Mouse (Mus musculus) ES-E14 (cell line): ENCODE results near the gene Capn1. TPM values are rescaled to one million over a fixed set of nuclear protein-coding genes. Genes with fewer than 3 reads are reported as not detected.

Experiments
- DNase-seq: peaks from one replicate; pipeline ENCODE4 v3.0.0-alpha.2; 2013; ENCODE audit warnings: low read depth, low spot score
- H3K27ac ChIP-seq: 2 replicates; pipeline ENCODE4 v1.5.1; 2012; ENCODE audit warnings: low read depth, mild to moderate bottlenecking, low read length, moderate library complexity, mixed read lengths; ENCODE audit not compliant: poor library complexity, insufficient read depth, severe bottlenecking
- H3K36me3 ChIP-seq: 2 replicates; pipeline ENCODE4 v1.6.1; 2012; ENCODE audit warnings: mild to moderate bottlenecking, low read length, moderate library complexity, mixed read lengths; ENCODE audit not compliant: control insufficient read depth, poor library complexity, insufficient read depth, severe bottlenecking
- H3K4me1 ChIP-seq, 2 experiments: fragments of 150-350 bp in 1 of 2; sonication (generic) in 1 of 2; 2 replicates each; pipeline ENCODE4 v1.6.1; 2012; ENCODE audit warnings: low read length in 2 of 2, mild to moderate bottlenecking in 1 of 2, mixed read lengths in 1 of 2; ENCODE audit not compliant: control insufficient read depth in 2 of 2, insufficient read depth in 2 of 2, poor library complexity in 1 of 2
- H3K4me3 ChIP-seq, 2 experiments: fragments of 150-350 bp in 1 of 2; sonication (generic) in 1 of 2; 2 replicates each; pipeline ENCODE4 v1.5.1; 2012; ENCODE audit warnings: low read length in 2 of 2, low read depth in 1 of 2, mild to moderate bottlenecking in 1 of 2, mixed read lengths in 1 of 2; ENCODE audit not compliant: insufficient read depth in 1 of 2, poor library complexity in 1 of 2, severe bottlenecking in 1 of 2
- H3K9ac ChIP-seq: 2 replicates; pipeline ENCODE4 v1.6.1; 2012; ENCODE audit warnings: low read depth, mild to moderate bottlenecking, low read length, mixed read lengths; ENCODE audit not compliant: poor library complexity, insufficient read depth, severe bottlenecking
- H3K9me3 ChIP-seq: fragments of 150-350 bp; sonication (generic); 2 replicates; pipeline ENCODE4 v1.6.1; 2012; ENCODE audit warnings: low read depth, mild to moderate bottlenecking, low read length; ENCODE audit not compliant: control insufficient read depth, insufficient read depth
- CHD2 ChIP-seq: IDR thresholded peaks from 2 replicates; pipeline ENCODE4 v1.6.1; 2014; ENCODE audit warnings: mild to moderate bottlenecking, low read depth, low read length, inconsistent platforms
- HCFC1 ChIP-seq: IDR thresholded peaks from 2 replicates; pipeline ENCODE4 v1.6.1; 2012; ENCODE audit warnings: low read length, inconsistent platforms, borderline replicate concordance; ENCODE audit not compliant: insufficient read depth
- MAFK ChIP-seq: IDR thresholded peaks from 2 replicates; pipeline ENCODE4 v1.6.1; 2014; ENCODE audit warnings: mild to moderate bottlenecking, low read depth, low read length, inconsistent platforms; ENCODE audit not compliant: insufficient read depth
- ZC3H11A ChIP-seq: IDR thresholded peaks from 2 replicates; pipeline ENCODE4 v1.6.1; 2012; ENCODE audit warnings: low read depth, mild to moderate bottlenecking, inconsistent platforms, low read length, borderline replicate concordance
- ZNF384 ChIP-seq: IDR thresholded peaks from 2 replicates; pipeline ENCODE4 v1.6.1; 2012; ENCODE audit warnings: low read depth, low read length, inconsistent platforms
- in situ Hi-C, 2 experiments: fragments of 600-800 bp; cut with MboI; formaldehyde crosslinking; loops; one replicate each; pipeline ENCODE4 v1.15.1; 2025; ENCODE audit warnings: low sequenced_read_pairs in 2 of 2, inconsistent platforms in 1 of 2; ENCODE audit not compliant: unreplicated experiment in 2 of 2
- total RNA-seq: library from RNA; depleted of rRNA; stranded (reverse); fragments of 300-350 nt; gene quantifications from 2 replicates; pipeline ENCODE4 v1.2.3, GENCODE M21; 2012

The Capn1 gene
- total RNA-seq, 1 experiment, result 20.4 TPM

- in situ Hi-C loops, result no loop called here
- no peak overlapping the region for H3K27ac ChIP-seq
- H3K4me1 ChIP-seq, result peaks cover 2% of the 10 kb centered on the region in 2 experiments; a peak in 2 of 4 replicates
- H3K9me3 ChIP-seq, result no peaks in the 10 kb centered on the region
- no peak for DNase-seq
- TF ChIP-seq ZC3H11A (no peak), MAFK (no peak), ZNF384 (no peak), CHD2 (no peak), HCFC1 (no peak)
- H3K9ac ChIP-seq, result peak overlapping the region; percentile 95
- H3K4me3 ChIP-seq, result peak overlapping the region; percentile 95 to 96
- H3K36me3 ChIP-seq, result peaks cover 55% of the 10 kb centered on the region
Observed at GRCm38 (mm10) chr19:6056696-6057095, 41.0 kb upstream of the Capn1 start.

- Histone ChIP-seq H3K9ac (no peak overlapping the region), H3K4me1 (peaks cover 2% of the 10 kb centered on the region in 2 experiments; a peak in 2 of 4 replicates), H3K27ac (no peak overlapping the region), H3K9me3 (no peaks in the 10 kb centered on the region), H3K4me3 (no peak overlapping the region), H3K36me3 (peaks cover 74% of the 10 kb centered on the region)
- DNase-seq, result no peak
- in situ Hi-C loops, result no loop called here
- TF ChIP-seq ZNF384, result no peak
- TF ChIP-seq ZC3H11A, result no peak
- TF ChIP-seq HCFC1, result no peak
- TF ChIP-seq MAFK, result no peak
- no peak for TF ChIP-seq CHD2
Observed at GRCm38 (mm10) chr19:6054296-6054695, 38.6 kb upstream of the Capn1 start.

- in situ Hi-C loops, result no loop called here
- Histone ChIP-seq H3K36me3 (peaks cover 71% of the 10 kb centered on the region), H3K4me3 (no peak overlapping the region), H3K9me3 (no peaks in the 10 kb centered on the region), H3K9ac (no peak overlapping the region), H3K27ac (no peak overlapping the region), H3K4me1 (peaks cover 0 to 2% of the 10 kb centered on the region in 2 experiments; a peak in 1 of 4 replicates)
- TF ChIP-seq ZC3H11A, result no peak
- no peak for TF ChIP-seq HCFC1
- TF ChIP-seq CHD2, result no peak
- no peak for DNase-seq
Observed at GRCm38 (mm10) chr19:6052516-6052915, 36.8 kb upstream of the Capn1 start.

- in situ Hi-C loops, result no loop called here
- H3K36me3 ChIP-seq, result peaks cover 51% of the 10 kb centered on the region
- TF ChIP-seq HCFC1 (no peak), CHD2 (no peak), MAFK (no peak), ZNF384 (no peak), ZC3H11A (no peak)
- H3K4me1 ChIP-seq, result no peaks in the 10 kb centered on the region; a peak in 1 of 4 replicates
- no peak overlapping the region for H3K27ac ChIP-seq
- DNase-seq, result no peak
- no peak overlapping the region for H3K9ac ChIP-seq
- H3K9me3 ChIP-seq, result no peaks in the 10 kb centered on the region
- H3K4me3 ChIP-seq, result no peak overlapping the region
Observed at GRCm38 (mm10) chr19:6048681-6049410, 33.1 kb upstream of the Capn1 start.
